Mouse (Mus musculus) stomach, postnatal 0 days (tissue): Measurements from ENCODE around the gene Dmd.

ENCODE experiments used
- CTCF ChIP-seq: IDR thresholded peaks from 2 replicates; pipeline ENCODE4 v1.5.1; 2016; ENCODE audit warnings: antibody characterized with exemption, low read depth, mild to moderate bottlenecking, moderate library complexity
- EP300 ChIP-seq: optimal IDR thresholded peaks from 2 replicates; pipeline ENCODE3; 2016; ENCODE audit warnings: antibody characterized with exemption

DNA sequence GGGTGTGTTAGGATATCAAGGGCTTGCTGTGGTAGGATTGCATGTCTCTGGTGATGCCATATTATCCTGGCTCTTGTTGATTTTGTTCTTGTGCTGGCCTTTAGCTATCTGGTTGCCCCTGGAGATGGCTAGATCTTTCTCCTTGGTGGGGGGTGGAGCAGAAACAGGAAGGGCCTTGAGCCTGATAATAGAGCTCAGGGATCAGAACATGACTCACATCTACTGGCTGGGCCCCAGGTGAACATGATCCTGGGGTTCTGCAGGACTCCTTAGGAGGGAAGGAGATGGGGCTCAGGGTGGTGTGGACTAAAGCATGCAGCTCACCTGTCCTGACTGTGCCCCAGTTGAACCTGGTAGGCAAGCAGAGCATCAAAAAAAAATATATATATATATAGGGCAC is 1691.8 kb downstream of the Dmd start:
- TF ChIP-seq CTCF (no peak), EP300 (no peak)
